Mouse (Mus musculus) MEL (cell line): Measurements from ENCODE around the gene Slc1a7.

Experiments
- CHD2 ChIP-seq: IDR thresholded peaks from 2 replicates; pipeline ENCODE4 v1.6.1; 2011; ENCODE audit warnings: low read length, improper control_type of control experiment
- CTCF ChIP-seq, 3 experiments: IDR thresholded peaks in 2 of 3; conservative IDR thresholded peaks in 1 of 3; 2 replicates each; pipeline ENCODE4 v1.5.1; 2011 to 2012; ENCODE audit warnings: low read length in 3 of 3, low read depth in 2 of 3, mild to moderate bottlenecking in 2 of 3, improper control_type of control experiment in 1 of 3, inconsistent platforms in 1 of 3, mixed read lengths in 1 of 3, moderate library complexity in 1 of 3; ENCODE audit not compliant: control insufficient read depth in 1 of 3, insufficient read depth in 1 of 3, poor library complexity in 1 of 3, severe bottlenecking in 1 of 3
- EP300 ChIP-seq, 2 experiments: IDR thresholded peaks; 2 replicates each; pipeline ENCODE4 v1.6.1; 2011; ENCODE audit warnings: improper control_type of control experiment in 2 of 2, low read length in 2 of 2, low read depth in 1 of 2, mild to moderate bottlenecking in 1 of 2
- GATA1 ChIP-seq: IDR thresholded peaks from 2 replicates; pipeline ENCODE4 v1.6.1; 2011; ENCODE audit warnings: low read depth, low read length, improper control_type of control experiment
- MAFK ChIP-seq: IDR thresholded peaks from 2 replicates; pipeline ENCODE4 v1.6.1; 2011; ENCODE audit warnings: low read depth, mild to moderate bottlenecking, low read length, improper control_type of control experiment, borderline replicate concordance
- MYC ChIP-seq: IDR thresholded peaks from 2 replicates; pipeline ENCODE4 v1.6.1; 2011; ENCODE audit warnings: low read depth, mild to moderate bottlenecking, low read length, improper control_type of control experiment, moderate library complexity
- POLR2A ChIP-seq, 2 experiments: IDR thresholded peaks; 2 replicates each; pipeline ENCODE4 v1.6.1; 2011 to 2012; ENCODE audit warnings: low read length in 2 of 2, mild to moderate bottlenecking in 2 of 2, control low read depth in 1 of 2, improper control_type of control experiment in 1 of 2, low read depth in 1 of 2, moderate library complexity in 1 of 2; ENCODE audit not compliant: control insufficient read depth in 1 of 2, insufficient read depth in 1 of 2, poor library complexity in 1 of 2
- POLR2AphosphoS2 ChIP-seq: IDR thresholded peaks from 2 replicates; pipeline ENCODE4 v1.6.1; 2011; ENCODE audit warnings: low read length, improper control_type of control experiment
- SIN3A ChIP-seq: IDR thresholded peaks from 2 replicates; pipeline ENCODE4 v1.6.1; 2012; ENCODE audit warnings: low read length, improper control_type of control experiment, inconsistent platforms
- TBP ChIP-seq: IDR thresholded peaks from 2 replicates; pipeline ENCODE4 v1.8.0; 2011; ENCODE audit warnings: low read depth, low read length, improper control_type of control experiment
- ZKSCAN1 ChIP-seq: IDR thresholded peaks from 2 replicates; pipeline ENCODE4 v1.6.1; 2012; ENCODE audit warnings: low read depth, mild to moderate bottlenecking, inconsistent platforms, low read length, improper control_type of control experiment, moderate library complexity

DNA sequence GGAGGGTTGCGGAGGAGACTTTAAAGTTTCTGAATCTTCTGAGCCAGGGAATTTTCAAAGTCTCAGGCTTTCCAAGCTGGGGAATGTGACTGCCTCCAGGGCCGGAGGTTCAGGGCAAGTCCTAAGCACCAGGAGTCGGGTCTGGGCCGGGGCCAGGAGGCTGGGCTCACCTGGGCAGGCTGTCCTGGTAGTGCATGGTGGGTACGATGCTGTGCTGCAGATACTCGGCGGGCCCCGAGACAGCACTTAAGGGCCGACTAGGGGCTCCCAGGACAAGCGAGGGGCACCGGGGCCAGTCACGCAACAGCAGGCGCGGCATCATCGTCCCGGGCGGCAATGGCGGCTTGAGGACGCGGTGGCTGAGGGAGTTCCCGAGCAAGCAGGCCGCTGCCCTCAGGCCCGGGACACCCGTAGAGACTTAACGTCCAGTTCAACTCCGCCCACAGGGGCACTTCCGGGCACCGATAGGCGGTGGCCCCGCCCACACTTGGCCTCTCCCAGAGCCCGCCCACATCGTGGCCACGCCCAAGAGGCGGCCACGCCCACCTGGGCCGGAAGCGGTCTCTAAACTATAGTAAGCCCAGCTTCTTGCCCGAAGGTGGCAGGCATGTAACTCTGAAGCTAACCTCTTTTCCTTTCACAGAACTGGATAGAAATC lies 44.9 kb upstream of the Slc1a7 start, which contains the start of gene Cpt2:
- peak in 2 of 3 experiments; percentile 7 to 48; a peak in 2 of 6 replicates for TF ChIP-seq CTCF (IDR thresholded peaks at IDR 0.05 in 2 of 3, conservative IDR thresholded peaks at IDR 0.05 in 1 of 3; ENCODE audit: control insufficient read depth in 1 of 3, insufficient read depth in 1 of 3, low read depth in 2 of 3, low read length in 3 of 3, poor library complexity in 1 of 3, severe bottlenecking in 1 of 3)
- TF ChIP-seq MAFK, result no peak
- TF ChIP-seq TBP, result peak; percentile 73
- TF ChIP-seq EP300 (IDR thresholded peaks at IDR 0.05; ENCODE audit: low read depth in 1 of 2, low read length in 2 of 2), result peak in 1 of 2 experiments; percentile 21; a peak in 1 of 4 replicates
- no peak for TF ChIP-seq ZKSCAN1
- TF ChIP-seq SIN3A, result peak; percentile 83
- no peak for TF ChIP-seq CHD2
- peak; percentile 75; the same call in 1 of the 2 replicates for TF ChIP-seq POLR2AphosphoS2
- no peak; the same call in 1 of the 2 replicates for TF ChIP-seq GATA1
- peak; percentile 31; the same call in 1 of the 2 replicates for TF ChIP-seq MYC
- peak; percentile 78 for TF ChIP-seq POLR2A (IDR thresholded peaks at IDR 0.05; ENCODE audit: control insufficient read depth in 1 of 2, insufficient read depth in 1 of 2, low read depth in 1 of 2, low read length in 2 of 2, poor library complexity in 1 of 2)
